In the genomic region with DNA sequence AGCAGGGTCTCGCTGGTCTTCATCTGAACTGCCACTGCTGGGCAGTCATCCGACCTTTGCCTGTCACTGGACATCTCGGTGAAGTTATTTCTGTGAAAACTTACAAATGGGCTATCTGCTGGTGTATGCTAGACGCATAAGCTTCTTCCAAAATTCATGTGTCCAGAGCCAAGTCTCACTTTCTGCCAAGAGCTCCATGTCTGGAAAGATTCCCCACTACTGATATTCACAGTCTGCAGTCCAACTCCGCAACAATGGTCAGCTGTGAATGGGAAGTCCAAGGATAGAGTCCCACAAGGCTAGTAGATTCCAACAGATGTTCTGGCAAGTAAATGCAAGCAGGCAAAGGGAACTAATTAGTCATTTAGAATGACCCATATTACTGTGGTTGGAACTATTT, we compare ENCODE assay signal across 13 mouse cellular contexts. TPM values are rescaled to one million over a fixed set of nuclear protein-coding genes. Genes with fewer than 3 reads are reported as not detected.
DNase-seq lines count a peak whose midpoint lies in the region.
"Had no signal": no experiment of that assay in that cellular context is flagged by ENCODE, and none has a peak within 500 bp of the region (broad histone marks: within the 10 kb centered on the region; RNA-seq: fewer than 3 reads in every experiment).

No protein-coding gene starts in this region.

- intact Hi-C loops in left cerebral cortex, postnatal 10 days (cut with DNase I): no loop called here

- DNase-seq in ovary, postnatal 14 days (ENCODE audit: low spot score): peak; percentile 15
- no peak for DNase-seq in ovary, adult 18-20 months (ENCODE audit: low spot score)
- peak; percentile 28 for DNase-seq in gastrocnemius, postnatal 10 days
- DNase-seq in heart, adult 9 months (ENCODE audit: low spot score in 2 of 2): peak; percentile 38 to 64
- no peak for DNase-seq in embryo, embryonic 10.5 days (ENCODE audit: low spot score)
- DNase-seq in left cerebral cortex, postnatal 10 days (ENCODE audit: extremely low spot score in 1 of 2, low spot score in 2 of 2): no peak
- no peak for DNase-seq in layer of hippocampus, adult 18-20 months (ENCODE audit: low spot score in 2 of 2)
- DNase-seq: adrenal gland, adult 8-10 months; cerebellum, adult 11 months; kidney, postnatal 4 days; spleen, adult 18-20 months; thymus, adult 18-20 months had no signal

RNA-seq across cellular contexts. Expression of a gene that starts 17.9 kb away (rescaled TPM):
- total RNA-seq in gastrocnemius, postnatal 10 days (2021): 10 to 100 TPM; 57.4 to 61.1 TPM
- total RNA-seq in left cerebral cortex, postnatal 10 days (2021): 100 to 1,000 TPM in 1 of 2 experiments, 10 to 100 TPM in 1; 92.6 to 107 TPM
- 100 to 1,000 TPM; 112 to 117 TPM for total RNA-seq in layer of hippocampus, adult 18-20 months (2021)

RNA-seq across cellular contexts. Expression of a gene that starts 44.3 kb away (rescaled TPM):
- 1 to 10 TPM; 3.9 to 5.3 TPM for total RNA-seq in gastrocnemius, postnatal 10 days (2021)
- 100 to 1,000 TPM; 408 to 421 TPM for total RNA-seq in left cerebral cortex, postnatal 10 days (2021)
- total RNA-seq in layer of hippocampus, adult 18-20 months (2021): 100 to 1,000 TPM; 161 to 168 TPM
- total RNA-seq: megakaryocyte progenitor cell, adult 5-6 weeks had no signal

Comparison
In these comparisons a context has a peak if more than half of its experiments do, and no peak if none do; other contexts are left out.
1. DNase-seq: peak in ovary, postnatal 14 days (single experiment), gastrocnemius, postnatal 10 days (single experiment) and heart, adult 9 months (2 of 2); none in ovary, adult 18-20 months (single experiment), embryo, embryonic 10.5 days (single experiment), left cerebral cortex, postnatal 10 days (0 of 2) and layer of hippocampus, adult 18-20 months (0 of 2).
2. RNA of a gene that starts 44.3 kb away (total RNA-seq): 408 to 421 TPM in left cerebral cortex, postnatal 10 days and 161 to 168 TPM in layer of hippocampus, adult 18-20 months; 3.9 to 5.3 TPM in gastrocnemius, postnatal 10 days; every median in the first group is over 10 times any median in the second.